Mouse (Mus musculus) spleen, adult 2 months (tissue): ENCODE data around the gene Samd14.

Experiments used
- CTCF ChIP-seq: fragments of 200-500 bp; IDR thresholded peaks from 2 replicates; pipeline ENCODE4 v1.5.1; 2011; ENCODE audit warnings: mild to moderate bottlenecking, inconsistent platforms; ENCODE audit not compliant: insufficient read depth, insufficient read length, insufficient replicate concordance; ENCODE audit errors: extremely low read depth
- POLR2A ChIP-seq: fragments of 200-500 bp; IDR thresholded peaks from 2 replicates; pipeline ENCODE4 v1.6.1; 2011; ENCODE audit warnings: low read depth, low read length, inconsistent platforms

DNA sequence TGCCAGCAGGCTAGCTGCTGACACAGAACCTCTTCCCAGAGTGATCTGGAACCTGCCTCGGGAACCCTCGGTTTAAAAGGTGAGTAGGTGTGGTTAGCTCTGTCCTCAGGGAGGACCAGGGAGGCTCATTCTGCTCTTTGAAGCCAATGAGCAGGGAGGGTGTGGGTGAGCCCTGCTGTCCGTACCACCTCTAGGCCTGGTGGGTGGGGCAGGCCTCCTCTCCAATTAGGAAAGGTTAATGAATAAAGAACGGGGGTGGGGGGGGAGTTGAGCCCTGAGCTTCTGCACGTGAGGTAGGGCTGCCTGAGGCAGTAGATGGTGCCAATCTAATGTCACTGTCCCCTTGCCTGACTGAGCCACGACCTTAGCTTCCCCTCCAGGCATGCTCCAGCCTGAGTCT lies 23.3 kb downstream of the Samd14 start:
- TF ChIP-seq CTCF, result no peak
- no peak for TF ChIP-seq POLR2A
